Mouse (Mus musculus): ENCODE results near the gene Cenpj. TPM values are rescaled to one million over a fixed set of nuclear protein-coding genes. Genes with fewer than 3 reads are reported as not detected.

The Cenpj gene
- total RNA-seq (2023): 1 to 10 TPM; 4.9 to 6.7 TPM

DNA sequence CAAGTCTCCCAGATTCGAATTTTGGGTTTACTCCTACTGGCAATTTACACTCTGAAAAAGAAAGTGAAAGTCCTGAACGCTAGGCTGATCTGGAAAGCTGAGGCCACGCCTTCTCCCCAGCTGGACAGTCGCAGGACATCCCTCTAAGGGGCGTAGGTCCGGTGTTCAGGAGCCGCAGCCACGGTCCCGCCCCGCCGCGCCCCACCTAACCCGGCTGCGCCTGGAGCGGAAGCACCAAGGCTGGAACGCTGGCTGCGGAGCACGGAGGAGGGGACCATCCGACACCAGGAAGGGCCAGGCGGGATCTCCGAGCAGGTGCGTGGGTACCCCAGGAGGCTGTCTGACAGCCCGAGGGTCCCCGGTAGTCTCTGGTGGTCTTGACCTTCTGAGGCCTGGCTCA lies at the start of gene Cenpj, which contains the start of gene Parp4:
TSS of gene Cenpj (minus strand) at position 10 of the 400 bp plus-strand sequence.
TSS of gene Parp4 (plus strand) at position 204 of the 400 bp plus-strand sequence.

Other genes with a start within 250 kb of the Cenpj start
- gene Atp12a, start 210.4 kb downstream of the Cenpj start, total RNA-seq (2023): not detected
- gene Rnf17, start 172.8 kb downstream of the Cenpj start, total RNA-seq (2023): 1 to 10 TPM in 1 of 2 experiments, under 1 TPM in 1; 0.52 to 1.1 TPM
- gene Parp4, start 194 bp upstream of the Cenpj start, total RNA-seq (2023): 10 to 100 TPM; 49.5 to 51.4 TPM
- gene Mphosph8, start 92.8 kb upstream of the Cenpj start, total RNA-seq (2023): 10 to 100 TPM; 17.7 to 21.1 TPM
- 10 to 100 TPM; 45.2 to 45.5 TPM for gene Pspc1, start 202.9 kb upstream of the Cenpj start, total RNA-seq (2023)
- gene Zmym5, start 236.3 kb upstream of the Cenpj start, total RNA-seq (2023): 10 to 100 TPM; 32.6 to 33.2 TPM